Mouse (Mus musculus): ENCODE measurements around the gene Parp8.

The Parp8 gene

GRCm38 (mm10) chr13:117020631-117021030 lies 4.7 kb downstream of the Parp8 start:
- no peak for DNase-seq (ENCODE audit: low read depth, low spot score)

GRCm38 (mm10) chr13:117018676-117019075 lies 6.7 kb downstream of the Parp8 start:
- DNase-seq (ENCODE audit: low read depth, low spot score), result no peak

GRCm38 (mm10) chr13:117013516-117013915 lies 11.8 kb downstream of the Parp8 start:
- no peak for DNase-seq (ENCODE audit: low read depth, low spot score)

GRCm38 (mm10) chr13:117012031-117012430 lies 13.3 kb downstream of the Parp8 start:
- DNase-seq (ENCODE audit: low read depth, low spot score), result no peak

GRCm38 (mm10) chr13:117010143-117010542 lies 15.2 kb downstream of the Parp8 start:
- peak; percentile 52 for DNase-seq (ENCODE audit: low read depth, low spot score)

GRCm38 (mm10) chr13:117008021-117009015 lies 17.0 kb downstream of the Parp8 start:
- DNase-seq (ENCODE audit: low read depth, low spot score), result no peak

GRCm38 (mm10) chr13:117007566-117007965 lies 17.8 kb downstream of the Parp8 start:
- DNase-seq (ENCODE audit: low read depth, low spot score), result no peak

- DNase-seq (ENCODE audit: low read depth, low spot score), result no peak
These were observed 18.7 kb downstream of the Parp8 start for GRCm38 (mm10) chr13:117006638-117007037.

GRCm38 (mm10) chr13:117000493-117000892 lies 24.8 kb downstream of the Parp8 start:
- no peak for DNase-seq (ENCODE audit: low read depth, low spot score)

GRCm38 (mm10) chr13:116991560-116991959 lies 33.8 kb downstream of the Parp8 start:
- DNase-seq (ENCODE audit: low read depth, low spot score), result no peak

GRCm38 (mm10) chr13:116990327-116990726 lies 35.0 kb downstream of the Parp8 start:
- no peak for DNase-seq (ENCODE audit: low read depth, low spot score)

GRCm38 (mm10) chr13:116988706-116989105 lies 36.6 kb downstream of the Parp8 start:
- DNase-seq (ENCODE audit: low read depth, low spot score), result no peak

GRCm38 (mm10) chr13:116988208-116988607 lies 37.1 kb downstream of the Parp8 start:
- DNase-seq (ENCODE audit: low read depth, low spot score), result no peak

GRCm38 (mm10) chr13:116987284-116987683 lies 38.1 kb downstream of the Parp8 start:
- DNase-seq (ENCODE audit: low read depth, low spot score), result no peak

GRCm38 (mm10) chr13:116986658-116987057 lies 38.7 kb downstream of the Parp8 start:
- no peak for DNase-seq (ENCODE audit: low read depth, low spot score)

- DNase-seq (ENCODE audit: low read depth, low spot score), result no peak
These were observed 51.1 kb downstream of the Parp8 start for GRCm38 (mm10) chr13:116974081-116974860.

- no peak for DNase-seq (ENCODE audit: low read depth, low spot score)
These were observed 51.8 kb downstream of the Parp8 start for GRCm38 (mm10) chr13:116973491-116973890.

GRCm38 (mm10) chr13:116972036-116972611 lies 53.2 kb downstream of the Parp8 start:
- no peak for DNase-seq (ENCODE audit: low read depth, low spot score)

- no peak for DNase-seq (ENCODE audit: low read depth, low spot score)
These were observed 54.5 kb downstream of the Parp8 start for GRCm38 (mm10) chr13:116970706-116971428.

- no peak for DNase-seq (ENCODE audit: low read depth, low spot score)
These were observed 55.7 kb downstream of the Parp8 start for GRCm38 (mm10) chr13:116969650-116970049.

- no peak for DNase-seq (ENCODE audit: low read depth, low spot score)
These were observed 56.4 kb downstream of the Parp8 start for GRCm38 (mm10) chr13:116968906-116969305.
